Mouse (Mus musculus) left cerebral cortex, adult 11 months (tissue): ENCODE results near the gene Cracr2b.
"Not testable (repeated sequence)": the region's sequence is repeated elsewhere in the genome, so short reads cannot be mapped to it uniquely, and the experiment has no call there.

ENCODE experiments used
- DNase-seq: peaks from one replicate; pipeline ENCODE4 v3.0.0; 2022; ENCODE audit warnings: low spot score

The Cracr2b gene

DNA sequence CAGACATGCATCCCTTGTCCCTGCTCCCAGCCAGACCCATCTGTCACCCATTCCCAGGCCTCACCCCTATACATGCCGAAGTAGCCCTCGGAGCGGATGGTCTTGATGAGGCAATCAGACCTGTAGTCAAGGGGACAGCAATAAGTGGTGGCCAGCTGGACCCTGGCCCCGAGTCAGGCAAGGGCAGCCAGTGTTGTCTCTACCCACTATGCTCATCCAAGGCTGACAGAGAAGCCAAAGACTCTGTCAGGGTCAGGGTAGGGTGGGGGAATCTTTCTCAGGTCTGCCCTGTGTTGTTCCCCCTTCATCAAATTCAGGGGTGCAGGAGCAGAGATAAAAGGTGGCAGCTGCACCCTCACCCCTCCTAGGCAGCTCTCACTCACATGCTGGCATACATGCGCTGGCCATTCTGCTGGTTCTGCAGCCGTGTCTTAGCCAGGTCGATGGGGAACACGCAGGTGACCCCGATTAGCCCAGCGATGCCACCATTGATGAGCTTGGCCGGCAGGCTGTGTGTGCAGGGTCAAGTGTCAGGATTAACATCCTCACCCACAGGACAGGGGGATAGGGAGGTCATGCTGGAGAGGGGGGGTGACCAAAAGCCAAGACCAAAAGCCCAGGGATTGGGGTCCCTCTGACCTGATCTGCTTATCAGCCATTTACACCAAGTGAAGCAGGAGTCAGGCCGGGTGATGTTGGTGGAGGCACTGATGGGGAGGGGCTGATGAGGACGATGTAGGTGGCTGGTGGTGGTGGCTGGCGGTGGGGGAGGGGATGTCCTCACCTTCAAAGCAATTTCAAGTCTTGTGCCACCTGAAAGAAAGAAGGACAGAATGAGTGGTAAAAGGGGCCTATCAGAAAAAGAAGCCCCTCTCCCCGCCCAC is 27.1 kb upstream of the Cracr2b start:
- DNase-seq: no peak

DNA sequence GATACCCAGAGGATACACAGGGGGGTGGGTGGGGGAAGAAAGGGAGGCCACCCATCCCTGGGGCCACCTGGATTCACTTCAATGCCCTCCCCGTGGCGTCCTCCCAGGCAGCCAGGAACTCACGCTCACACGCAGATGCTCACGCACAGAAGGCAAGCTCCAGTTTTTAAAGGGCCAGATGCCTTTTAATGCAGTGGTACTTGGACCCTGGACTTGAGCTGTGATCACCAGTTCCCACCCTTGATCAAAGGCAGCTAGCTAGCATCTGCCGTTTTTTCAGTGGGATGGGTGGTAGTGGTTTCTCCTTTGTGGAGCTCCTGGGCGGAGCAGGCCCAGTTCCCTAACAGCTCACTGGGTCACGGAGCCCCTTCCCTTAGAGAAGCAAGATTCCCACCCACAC is 26.4 kb upstream of the Cracr2b start:
- no peak for DNase-seq

DNA sequence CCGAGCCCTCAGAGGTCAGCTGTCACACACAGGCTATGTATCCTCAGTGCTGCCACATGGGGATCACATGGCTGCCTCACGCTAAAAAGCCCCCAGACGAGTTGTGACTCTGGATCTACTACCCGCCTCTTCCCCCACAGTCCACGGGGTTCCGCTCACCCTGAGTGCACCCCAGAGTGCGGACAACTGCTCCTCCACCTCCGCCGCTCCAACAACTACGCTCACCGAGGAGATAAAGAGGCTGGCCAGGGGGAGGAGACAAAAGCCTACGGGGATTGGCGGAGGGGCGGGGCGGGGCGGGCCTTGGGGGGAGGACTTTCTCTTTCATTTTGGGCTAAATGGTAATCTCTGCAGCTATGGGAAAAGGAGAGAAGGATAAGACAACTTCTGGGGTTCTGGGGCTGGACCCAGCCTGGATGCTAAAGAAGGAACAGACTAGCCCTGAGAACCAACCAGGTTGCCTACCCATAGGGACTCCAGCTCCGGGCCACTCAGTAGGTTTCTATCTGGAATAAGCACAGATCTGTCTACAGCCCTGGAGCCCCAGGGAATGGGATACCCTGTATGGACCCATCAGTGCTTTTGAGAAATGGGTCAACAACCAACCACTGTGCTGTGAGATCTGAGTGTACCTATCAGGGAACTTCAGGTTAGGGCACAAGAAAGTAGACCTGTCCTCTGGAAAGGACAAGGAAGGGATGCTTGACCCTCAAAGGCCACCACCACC is 25.6 kb upstream of the Cracr2b start:
- no peak for DNase-seq

DNA sequence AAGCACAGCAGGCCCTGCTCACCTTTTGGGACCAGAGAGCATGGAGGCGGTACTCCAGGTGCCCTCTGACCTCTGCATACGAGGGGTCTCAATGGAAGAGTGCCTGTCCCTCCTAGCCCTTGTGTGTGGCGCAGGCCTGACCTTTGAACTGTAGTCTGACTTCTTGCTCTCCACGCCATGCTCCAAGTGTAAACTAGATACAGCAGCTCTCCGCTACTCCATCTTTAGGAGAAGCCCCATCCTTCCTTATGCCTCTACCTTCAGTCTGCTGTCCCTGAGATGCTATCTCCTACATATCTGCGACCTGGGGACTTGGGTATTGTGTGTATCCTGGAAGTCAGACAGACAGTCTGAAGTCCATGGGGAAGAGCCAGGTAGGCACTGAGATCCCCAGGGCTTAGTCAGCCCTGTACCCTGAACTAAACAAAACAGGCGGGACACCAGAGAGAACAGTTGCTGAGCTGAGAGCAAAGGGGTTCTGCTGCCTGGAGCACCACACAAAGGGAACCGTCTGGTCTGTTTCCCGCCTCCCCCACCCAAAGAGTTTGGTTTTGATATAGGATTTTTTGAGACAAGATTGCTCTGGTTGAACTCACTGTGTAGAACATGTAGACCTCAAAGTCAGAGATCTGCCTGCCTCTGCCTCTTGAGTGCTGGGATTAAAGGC is 24.9 kb upstream of the Cracr2b start:
- DNase-seq: no peak

DNA sequence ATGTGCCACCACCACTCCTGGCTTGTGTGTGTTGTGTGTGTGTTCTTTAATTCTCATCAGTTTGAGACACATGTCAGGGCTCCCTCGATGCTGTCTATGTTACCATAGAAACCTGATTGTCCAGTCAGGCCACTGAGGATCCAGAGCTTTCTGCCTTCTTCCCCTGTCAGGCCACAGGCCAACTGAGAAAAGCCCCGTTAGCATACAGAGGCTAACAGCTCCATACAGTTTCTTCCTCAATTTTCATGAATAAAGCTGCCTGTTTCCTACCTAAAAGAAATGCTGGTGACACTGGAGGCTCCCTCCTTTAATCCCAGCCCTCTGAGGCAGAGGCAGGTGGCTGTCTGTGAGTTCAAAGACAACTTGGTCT is 24.4 kb upstream of the Cracr2b start:
- no peak for DNase-seq

DNA sequence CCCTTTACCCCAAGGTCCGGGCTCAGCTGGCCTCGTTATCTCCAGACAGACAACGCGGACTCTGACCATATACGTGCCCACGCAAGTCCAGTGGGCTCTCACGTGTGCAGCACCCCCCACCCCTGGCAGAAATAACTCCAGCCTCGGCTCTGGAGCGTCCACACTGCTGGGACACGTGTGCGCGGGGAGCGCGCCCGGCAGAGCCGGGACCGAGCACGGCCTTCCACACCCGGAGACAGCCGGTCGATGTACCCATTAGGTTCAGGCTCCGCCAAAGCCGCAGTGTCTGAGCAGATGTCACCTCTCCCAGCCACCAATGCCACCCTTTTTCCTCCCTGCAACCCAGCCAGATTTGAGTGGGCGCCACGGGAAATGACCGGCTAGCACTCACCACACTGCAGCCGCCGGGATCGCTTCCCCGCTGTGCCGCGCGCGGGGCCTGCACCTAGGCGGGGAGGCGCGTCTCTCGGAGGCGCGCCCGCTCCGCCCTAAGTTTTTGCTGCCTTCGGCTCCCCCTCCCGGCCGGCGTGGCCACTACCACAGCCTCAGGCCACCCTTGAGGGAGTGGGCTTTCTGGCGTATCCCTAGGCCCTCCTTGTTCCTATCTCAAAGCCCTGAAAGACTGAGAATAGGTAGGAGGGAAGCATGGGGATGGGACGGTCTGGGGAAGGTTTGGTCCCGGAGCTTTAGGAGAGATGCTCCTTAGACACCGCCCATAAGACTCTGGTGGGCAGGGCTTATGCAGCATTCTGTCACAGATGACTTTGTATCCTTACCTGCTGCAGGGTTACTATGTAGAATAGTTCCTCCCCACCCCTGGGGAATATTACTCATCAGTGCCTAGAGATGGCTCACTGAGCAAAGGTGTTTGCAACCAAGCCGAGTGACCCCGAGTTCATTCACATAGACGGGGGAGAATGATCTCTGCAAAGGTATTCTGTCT is 23.4 kb upstream of the Cracr2b start, which contains the start of gene Slc25a22:
Gene Slc25a22, minus strand, starts transcription at position 715 of the 943 bp plus-strand sequence.
- DNase-seq: no peak

DNA sequence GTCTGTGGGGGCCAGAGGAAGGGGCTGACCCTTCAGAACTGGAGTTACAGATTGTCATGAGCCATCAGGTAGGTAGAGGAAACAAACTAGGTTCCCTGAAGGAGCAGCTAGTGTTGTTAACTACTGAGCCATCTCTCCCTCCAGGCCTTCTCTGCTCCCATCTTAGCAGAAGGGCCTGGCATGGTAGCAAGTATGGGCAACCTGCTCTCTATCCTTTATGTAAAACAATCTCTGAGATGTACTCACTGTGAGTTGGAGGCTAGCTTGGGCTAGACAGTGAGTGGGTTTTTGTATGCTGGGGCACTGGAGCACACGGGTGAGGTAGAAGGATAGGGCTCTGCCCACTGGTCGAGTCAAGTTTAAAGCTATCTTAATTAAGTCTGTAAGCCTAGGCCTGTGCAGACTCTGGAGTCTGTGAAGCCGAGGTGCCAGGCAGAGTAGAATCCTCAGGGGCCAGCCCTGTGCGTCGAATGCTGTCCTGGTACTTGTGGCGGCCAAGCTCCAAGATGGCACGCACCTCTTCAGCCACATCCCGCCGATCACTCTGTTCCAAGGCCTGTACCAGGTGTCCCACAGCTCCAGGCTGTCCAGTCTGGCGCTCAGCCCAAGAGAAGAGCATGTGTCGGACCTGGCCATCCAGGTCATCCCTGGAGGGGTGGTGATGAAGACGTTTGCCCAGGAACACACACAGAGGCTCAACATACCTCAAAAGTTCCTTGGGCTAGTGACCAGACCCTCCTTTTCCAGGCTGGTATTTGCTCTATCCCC is 22.5 kb upstream of the Cracr2b start:
- DNase-seq: no peak

DNA sequence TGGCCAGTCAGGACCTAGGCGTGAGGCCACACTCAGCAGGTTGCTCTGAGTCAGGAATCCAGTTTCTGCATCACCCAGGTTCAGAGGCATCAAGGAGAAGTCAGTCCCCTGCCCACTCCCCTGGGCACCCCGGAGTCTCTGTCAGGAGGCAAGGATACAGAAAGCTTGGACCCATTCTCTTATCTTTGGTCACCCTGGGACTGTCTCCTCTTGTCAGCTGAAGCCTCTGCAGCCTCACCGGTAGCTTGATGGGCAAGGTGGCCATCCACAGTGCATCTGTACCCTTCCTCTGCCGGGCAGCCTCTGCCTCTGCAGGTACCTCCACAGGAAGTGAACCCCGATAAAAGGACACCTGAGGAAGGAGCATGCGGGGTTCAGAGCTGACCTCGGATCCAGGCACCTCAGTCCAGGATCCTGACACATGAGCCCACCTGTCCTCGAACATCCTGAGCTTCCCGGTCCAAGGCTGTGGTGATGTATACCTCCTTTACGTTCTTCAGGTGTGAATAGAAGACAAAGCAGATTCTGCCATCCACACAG is 21.7 kb upstream of the Cracr2b start:
- DNase-seq: no peak

DNA sequence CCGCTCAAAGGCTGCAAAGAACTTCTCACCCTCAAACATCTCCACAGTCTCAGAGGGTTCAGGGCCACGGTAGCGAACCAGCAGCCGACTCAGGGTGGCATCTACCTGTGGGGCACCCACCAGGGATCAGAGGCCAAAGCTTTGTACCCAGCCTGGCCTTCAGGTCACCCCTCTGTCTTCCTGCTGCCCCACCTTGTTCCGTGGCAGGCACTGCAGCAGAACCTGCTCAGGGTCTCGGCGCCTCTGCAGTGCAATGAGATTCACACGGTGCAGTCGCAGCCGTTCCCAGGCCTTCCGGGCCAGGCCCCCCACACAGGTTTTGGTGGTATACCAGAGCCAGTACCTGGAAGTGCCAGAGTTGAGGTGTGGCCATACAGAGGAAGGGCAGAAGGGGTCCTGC is 21.1 kb upstream of the Cracr2b start:
- DNase-seq: no peak

DNA sequence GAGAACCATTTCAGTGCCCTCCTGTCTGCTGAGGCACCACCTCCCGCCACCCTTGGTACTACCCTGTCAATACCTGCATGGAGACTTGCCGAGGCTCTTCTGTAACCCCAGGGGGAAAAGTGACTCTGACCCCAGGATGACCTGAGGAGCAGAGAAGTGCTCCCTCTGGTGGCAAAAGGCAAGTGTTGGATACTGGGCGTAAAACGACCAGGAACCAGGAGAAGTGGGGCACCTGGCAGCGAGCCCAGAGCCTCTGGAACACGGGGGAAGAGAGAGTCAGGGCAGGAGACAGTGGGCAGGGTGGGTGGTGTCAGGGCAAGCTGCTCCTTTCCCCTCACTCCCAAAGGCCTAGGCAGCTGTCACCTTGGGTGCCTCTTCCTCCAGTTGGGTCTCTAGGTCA is 20.3 kb upstream of the Cracr2b start:
- DNase-seq: no peak

DNA sequence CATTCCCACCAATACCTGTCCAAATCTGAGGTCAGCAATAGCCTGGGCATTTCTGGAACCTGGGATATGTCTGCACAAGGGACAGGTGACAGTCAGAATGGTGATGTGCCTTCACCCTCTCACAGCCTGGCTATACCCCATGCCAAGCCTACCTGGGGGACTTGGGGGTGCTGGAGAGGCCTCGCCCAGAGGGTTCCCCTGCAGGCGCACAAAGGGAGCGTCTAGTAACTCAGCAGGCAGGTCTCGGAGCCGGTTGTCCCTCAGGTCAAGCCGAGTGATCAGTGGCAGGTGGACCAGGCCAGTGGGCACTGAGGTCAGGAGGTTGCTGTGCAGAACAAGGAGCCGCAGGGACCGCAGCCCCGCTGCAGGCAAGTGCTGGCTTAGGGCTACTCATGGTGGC is 19.4 kb upstream of the Cracr2b start:
- no peak for DNase-seq

DNA sequence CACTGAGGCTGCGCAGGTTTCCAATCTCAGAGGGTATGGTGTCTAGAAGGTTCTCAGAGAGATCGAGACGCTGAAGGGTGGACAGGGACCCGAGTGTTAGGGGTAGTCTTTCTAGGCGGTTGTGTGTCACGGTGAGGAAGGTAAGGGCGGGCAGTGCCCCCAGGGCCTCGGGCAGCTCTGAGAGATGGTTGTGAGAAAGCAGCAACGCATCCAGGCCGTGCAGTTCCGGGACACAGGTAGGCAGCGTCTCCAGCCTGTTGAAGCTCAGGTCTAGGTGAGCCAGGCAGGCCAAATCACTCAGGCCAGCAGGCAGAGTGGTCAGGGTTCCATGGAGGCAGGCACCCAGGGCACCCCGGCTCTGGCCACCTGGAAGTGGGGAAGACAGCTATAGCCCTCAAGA is 18.7 kb upstream of the Cracr2b start:
- DNase-seq: no peak

DNA sequence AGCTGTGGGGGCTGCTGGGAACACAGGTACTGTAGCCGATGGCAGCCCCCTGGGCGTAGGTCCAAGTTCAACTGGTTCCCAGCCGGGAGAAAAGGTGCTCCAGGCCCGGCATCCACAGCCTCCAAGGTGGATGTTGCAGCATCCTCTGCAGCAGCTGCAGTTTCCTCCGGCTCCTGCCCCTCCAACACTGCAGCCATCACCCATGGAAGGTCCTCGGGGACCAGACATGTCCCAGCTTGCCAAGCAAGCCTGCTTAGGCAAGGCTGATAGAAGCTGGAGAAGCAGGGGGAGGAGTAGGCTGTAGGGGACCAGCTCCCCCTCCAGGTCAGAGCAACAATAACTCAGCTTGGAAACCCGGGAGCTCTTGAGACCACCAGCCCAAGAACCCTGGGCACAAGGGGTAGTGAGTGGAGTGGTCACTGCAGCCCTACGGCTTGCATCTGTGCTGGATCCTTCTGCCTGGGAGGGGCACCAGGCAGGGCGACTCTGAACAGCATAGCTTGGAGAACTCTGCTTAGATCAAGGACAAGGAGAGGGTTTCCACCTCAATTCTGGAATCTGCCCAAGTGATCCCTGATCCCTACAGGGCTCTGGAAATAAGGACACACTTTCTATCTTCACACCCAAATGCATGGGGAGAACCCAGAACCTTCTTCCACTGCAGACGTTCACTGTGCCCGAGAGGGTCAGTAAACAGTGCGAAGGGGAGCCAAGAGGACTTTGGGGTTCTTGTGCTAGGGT is 17.6 kb upstream of the Cracr2b start:
- no peak for DNase-seq

DNA sequence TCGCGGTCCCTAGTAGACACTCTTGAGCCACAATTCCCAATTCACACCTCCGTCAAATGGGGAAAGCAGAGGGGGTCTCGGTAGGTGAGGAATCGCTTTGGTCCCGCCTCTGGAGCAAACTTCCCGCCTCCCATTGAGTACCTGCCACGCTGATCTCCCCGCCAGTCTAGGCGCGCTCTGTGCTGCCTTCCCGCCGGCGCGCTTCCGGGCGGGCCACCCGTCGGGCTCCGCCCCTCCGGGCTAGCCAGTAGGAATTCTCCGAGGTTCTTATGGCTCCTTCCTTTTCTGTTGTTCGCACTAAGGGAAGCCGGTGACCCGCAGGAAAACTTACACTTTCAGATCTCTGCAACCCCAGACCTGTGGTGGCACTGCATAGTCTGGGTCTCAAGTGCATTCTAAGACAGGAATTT is 17.1 kb upstream of the Cracr2b start, which contains the start of gene Pidd1:
Gene Pidd1, minus strand, starts transcription at position 198 of the 410 bp plus-strand sequence.
- DNase-seq: no peak

DNA sequence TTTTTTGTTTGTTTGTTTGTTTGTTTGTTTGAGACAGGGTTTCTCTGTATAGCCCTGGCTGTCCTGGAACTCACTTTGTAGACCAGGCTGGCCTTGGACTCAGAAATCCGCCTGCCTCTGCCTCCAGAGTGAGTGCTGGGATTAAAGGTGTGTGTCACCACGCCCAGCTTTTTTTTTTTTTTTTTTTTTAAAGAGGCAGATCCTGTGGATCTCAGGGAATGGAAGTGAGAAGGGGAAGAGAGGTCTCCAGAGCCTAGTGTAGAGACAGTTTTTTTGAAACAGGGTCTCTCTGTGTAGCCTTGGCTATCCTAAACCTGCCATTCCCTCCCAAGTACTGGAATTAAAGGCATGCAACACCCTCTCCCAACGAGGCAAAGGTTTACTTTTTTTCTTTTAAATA is 14.5 kb upstream of the Cracr2b start:
- DNase-seq: not testable (repeated sequence)

DNA sequence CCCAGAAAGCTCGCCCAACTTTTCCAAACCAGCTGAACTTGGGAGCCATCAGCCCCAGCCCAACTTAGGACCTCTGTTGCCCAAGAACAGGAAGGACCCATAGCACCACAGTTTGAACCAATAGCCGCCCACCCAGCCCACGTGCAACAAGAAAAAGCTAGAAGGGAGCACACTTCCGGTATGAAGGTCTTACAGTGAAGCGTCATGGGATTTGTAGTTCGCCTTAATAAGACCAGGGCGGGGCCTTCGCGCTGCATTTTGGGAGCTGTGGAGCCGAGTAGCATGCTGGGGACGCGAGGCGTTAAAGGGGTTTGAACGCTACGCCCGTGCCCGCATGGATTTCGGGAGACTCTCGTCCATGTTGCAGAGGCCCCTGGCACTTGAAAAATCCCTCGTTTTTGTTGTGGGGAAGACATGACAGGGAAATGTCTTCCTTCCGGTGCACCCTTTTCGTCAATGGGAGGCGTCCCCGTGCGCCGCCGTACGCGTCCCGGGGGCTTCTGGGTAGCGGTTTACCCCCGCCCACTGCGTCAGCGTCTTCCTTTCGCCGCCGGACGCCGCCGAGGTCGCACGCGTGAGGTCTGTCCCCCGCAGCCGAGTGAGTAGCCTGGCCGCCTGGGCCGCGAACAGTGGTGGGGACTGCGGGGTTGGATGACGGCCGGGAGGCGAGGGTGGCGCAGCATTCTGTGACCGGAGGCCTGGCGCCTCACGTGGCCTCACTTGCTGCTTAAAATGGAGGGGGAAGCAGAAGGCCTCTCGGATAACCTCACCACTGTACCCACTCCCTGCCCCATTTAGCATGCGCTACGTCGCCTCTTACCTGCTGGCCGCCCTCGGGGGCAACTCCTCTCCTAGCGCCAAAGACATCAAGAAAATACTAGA is 13.5 kb upstream of the Cracr2b start, which contains the start of gene Rplp2:
Gene Rplp2, plus strand, starts transcription at position 261 of the 882 bp plus-strand sequence.
- peak; percentile 92 for DNase-seq

DNA sequence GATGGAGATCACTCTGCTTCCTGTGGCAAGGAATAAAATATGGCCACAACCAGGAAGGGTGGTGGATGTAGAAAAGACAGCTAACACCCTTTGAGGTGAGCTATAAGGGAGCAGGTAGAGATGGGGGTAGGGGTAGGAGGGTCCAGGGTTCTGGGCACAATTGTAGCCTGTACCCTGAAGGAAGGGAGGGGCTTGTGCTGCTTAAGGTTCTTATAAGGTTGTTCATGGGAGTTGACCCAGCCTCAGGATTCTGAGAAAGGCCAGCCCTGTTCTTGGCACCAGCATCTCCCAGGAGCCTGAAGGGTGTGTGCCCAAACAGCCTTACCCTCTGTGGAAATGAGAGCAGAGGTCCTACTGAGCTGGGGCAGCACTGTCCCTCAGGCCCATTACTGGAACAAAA is 9.0 kb upstream of the Cracr2b start:
- DNase-seq: no peak

DNA sequence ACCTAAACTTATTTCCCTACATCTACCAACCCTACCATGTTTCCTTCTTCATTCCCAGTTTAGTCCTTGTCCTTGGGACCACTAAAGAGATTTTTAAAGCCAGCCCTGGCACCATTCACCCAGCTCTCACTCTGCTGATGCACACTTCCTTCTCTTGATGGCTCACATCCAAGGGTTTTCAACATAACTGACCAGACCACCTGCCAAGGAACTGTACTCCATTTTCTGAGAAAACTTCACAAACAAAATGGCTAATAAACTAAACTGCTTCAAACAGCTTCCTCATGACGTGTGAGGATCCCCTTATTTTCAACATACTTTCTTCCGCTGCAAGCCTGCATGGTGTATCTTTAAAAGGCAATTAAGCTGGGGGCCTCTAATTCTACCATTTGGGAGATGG is 7.3 kb upstream of the Cracr2b start:
- DNase-seq: no peak
